Mouse (Mus musculus) skeletal muscle tissue, adult 2 months (tissue): Measurements from ENCODE around the gene Reln.

Experiments
- DNase-seq: peaks from one replicate; pipeline ENCODE4 v3.0.0-alpha.2; 2012; ENCODE audit warnings: low read depth, low spot score

Reln gene

GRCm38 (mm10) chr5:22344556-22344975 is at the start of gene Reln:
Gene Reln, minus strand, starts transcription at chr5:22344702.
- DNase-seq, result no peak

DNA sequence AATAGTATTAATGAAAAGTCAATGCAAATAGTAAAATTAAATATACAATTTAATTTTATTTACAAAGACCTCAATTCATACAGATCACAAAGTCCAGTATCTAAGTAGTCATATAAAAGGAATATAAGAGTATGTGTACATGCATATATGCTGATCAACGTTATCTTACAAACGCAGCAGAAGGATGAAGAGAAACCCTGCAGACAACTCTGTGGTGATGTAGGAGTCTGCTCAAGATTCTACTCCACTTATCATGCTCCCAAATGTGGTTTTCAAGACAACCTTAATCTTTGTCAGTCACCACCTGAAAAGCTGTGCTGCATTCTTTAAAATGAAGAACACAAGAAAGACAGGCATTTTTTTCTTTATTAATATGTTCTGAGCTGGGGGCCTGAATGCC is 44.0 kb upstream of the Reln start:
- DNase-seq, result no peak

DNA sequence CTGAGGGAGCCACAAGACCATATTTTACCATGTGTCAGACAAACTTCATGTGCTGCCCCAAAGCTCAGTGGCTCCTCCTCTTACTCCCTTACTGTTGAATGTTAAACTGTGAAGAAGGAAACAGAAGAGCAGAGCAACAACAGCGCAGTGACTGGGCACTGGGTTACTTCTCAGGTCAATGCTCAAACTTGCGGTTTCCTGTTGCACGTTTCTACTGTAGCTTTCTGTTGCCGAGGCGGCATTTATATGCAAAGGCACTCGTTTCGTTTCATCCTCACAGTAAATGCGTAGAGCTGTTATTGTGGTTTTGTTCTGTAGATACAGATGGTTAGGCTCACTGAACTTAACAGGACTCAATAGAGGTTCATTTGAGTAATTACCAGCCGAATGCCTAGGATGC is 16.0 kb upstream of the Reln start:
- DNase-seq, result no peak

GRCm38 (mm10) chr5:22348412-22348811 is 3.9 kb upstream of the Reln start:
- DNase-seq, result no peak

GRCm38 (mm10) chr5:22347732-22348131 is 3.2 kb upstream of the Reln start:
- no peak for DNase-seq

DNA sequence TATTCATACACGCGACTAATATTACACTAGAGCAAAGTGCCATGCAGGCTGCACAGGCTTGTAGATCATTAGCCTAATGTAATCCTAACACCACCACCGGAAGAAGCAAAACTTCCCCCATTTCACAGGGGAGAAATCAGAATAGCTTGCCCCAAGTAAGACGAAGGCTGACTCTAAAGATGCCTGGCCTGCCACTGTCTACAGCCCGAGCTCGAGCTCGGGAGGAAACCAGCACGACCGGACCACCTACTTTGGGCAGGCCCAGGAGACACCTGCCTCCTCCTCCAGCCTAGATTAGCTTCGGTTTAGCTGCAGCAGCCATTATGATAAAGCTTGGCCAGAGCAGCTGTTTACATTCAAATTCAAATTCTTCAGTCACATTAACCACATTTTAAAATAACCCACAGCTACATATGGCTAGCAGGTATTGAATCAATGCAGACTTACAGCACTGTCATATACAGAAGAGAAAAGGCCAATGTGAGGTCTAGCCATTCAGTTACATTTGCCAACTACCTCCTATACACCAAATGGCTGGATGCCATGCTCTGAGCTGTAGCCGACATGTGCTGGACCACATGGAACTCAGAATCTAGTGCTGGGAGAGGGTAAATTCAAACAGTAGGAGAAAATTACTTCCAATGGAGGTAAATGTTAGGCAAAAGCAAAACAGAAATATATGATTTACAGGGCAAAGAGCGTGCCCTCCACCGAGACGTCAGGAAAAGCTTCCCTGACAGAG is 1.6 kb upstream of the Reln start:
- no peak for DNase-seq

DNA sequence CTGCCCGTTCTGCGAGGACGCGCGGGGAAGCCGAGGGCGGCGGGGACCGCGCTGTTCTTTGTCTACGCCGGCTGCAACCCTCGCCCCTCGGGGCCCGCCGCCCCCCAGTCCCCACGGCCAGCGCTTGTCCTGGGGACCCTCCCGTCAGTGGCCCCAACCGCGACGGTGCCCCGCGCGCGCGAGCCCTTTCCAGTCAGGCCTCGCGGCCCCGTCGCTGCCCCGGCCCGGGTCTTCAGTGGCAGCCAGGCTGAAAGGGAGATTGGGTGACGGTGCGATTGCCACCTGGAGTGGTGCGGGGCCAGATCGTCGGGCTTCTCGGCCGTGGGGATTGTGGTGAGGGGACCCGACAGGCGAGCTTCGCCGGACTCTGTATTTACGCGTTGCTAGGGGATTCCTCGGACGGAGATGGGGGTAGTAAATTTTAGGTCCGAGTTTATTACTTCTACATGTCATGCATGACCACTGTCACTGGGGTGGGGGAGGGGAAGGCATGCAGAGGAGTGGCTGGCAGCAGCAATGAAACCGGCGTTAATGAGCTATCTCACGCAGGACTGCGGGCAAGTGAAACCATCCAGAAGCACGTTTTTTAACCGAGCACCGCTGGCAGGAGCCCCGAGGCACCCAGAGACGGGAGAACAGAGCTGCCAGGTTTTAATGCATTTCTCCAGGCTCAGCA is 612 bp upstream of the Reln start:
- DNase-seq, result no peak

DNA sequence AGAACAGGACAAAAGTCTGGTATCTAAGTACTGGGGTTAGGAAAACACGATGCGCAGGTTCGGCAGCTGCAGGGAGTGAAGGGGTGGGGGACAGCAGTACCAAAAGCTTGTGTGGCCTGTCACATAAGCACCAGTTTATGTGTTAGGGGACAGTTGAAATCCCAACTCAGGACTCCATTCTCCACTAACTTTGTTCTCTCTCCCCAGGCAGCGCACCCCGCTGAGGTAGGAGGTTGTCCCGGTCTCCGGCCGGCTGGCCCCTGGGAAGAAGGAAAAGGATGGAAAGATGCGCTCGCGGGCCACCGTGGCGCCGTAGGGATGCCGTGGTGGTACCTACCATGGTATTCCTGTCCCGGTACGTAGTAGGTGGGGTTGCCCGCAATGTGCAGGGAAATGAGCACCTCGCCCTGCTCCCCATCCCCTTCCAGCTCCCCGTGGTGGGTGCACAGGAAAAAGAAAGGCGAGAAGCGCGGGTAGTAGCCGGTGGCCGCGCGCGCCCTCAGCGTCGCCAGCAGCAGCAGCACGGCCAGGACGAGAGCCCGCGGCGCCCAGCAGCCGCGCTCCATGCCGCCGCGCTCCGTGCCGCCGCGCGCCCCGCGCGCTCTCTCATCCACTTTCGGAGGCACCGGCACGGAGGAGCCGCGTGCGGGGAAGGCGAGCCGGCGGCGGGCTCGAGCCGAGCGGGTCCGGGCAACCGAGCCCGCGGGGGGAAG is 503 bp downstream of the Reln start:
- no peak for DNase-seq

GRCm38 (mm10) chr5:22343536-22343842 is 1.0 kb downstream of the Reln start:
- no peak for DNase-seq

- no peak for DNase-seq
Measured at GRCm38 (mm10) chr5:22342461-22342860, 2.0 kb downstream of the Reln start.

DNA sequence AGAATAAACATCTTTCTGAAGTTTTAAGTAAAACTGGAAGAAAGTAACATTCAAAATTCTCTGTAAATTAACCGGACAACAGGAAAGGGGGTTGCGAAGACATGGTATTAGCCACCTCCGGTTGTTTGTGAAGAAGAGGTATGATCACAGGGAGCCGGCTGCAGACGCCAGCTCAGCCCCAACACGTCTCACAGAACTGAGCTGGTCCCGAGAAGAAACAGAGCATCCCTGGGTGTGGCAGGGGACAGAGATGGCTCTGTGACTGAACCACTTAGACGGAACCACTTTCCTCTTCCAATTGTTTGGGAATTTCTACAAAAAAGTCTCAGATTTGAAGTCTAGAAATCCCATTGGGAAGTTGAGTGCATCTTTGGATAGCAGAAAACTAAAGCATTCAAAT is 3.5 kb downstream of the Reln start:
- DNase-seq, result no peak

GRCm38 (mm10) chr5:22335408-22335807 is 9.1 kb downstream of the Reln start:
- no peak for DNase-seq

DNA sequence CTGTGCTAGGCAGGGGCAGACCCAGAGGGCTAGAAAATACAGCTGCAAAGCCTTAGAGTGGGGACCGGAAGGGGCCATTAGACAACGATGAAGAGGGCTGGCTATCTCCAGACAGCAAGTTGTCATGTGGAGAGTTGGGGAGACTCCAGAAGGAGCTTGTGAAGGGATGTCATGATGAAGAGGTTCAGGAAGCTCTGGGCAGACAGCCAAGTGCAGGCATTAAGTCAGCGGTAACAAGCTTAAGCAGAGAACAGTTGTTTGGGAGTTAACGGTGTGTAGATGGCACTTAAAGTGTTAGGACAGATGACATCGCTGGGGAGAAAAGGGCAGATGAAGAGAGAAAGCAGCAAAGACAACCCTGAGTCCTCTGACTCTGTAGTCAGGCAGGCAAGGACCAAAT is 13.7 kb downstream of the Reln start:
- no peak for DNase-seq

DNA sequence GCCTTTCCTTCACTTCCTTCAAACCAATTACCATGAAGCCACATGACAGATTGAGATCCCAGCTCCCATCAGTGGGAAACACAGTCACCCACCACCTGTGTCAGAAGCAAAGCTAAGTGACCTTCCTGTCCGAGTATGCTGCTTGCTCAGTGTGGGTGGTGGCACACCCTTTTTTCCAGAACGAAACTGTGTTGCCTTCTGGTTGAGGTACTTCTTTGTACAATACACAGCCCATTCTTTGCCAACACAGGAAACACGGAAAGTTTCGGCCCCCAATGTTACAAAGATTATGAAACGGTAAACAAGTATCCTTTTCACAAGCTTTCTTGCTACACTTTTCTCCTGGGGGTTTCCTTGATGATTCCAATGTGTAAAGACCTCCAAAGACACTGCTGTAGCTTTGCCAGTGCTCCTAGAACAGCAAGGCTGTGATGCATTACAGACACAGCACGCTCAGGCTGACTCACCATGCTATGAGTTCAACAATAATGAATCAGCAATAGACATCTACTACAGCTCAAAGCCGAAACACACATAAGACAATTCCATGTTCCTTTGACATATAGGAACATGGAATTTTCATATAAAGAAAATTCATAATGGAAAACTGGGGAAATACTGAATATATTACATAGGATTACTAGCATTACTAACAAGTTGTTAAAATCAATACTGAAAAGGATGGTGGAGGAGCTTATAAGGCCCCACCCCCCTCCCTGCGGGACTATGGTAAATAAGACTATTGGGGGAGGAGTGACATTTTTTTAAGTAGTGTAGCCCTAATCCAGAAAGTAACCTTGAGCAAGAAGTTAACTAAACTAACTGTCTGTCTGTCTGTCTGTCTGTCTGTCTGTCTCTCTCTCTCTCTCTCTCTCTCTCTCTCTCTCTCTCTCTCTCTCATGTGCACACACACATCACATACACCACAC is 15.8 kb downstream of the Reln start:
- DNase-seq, result no peak

DNA sequence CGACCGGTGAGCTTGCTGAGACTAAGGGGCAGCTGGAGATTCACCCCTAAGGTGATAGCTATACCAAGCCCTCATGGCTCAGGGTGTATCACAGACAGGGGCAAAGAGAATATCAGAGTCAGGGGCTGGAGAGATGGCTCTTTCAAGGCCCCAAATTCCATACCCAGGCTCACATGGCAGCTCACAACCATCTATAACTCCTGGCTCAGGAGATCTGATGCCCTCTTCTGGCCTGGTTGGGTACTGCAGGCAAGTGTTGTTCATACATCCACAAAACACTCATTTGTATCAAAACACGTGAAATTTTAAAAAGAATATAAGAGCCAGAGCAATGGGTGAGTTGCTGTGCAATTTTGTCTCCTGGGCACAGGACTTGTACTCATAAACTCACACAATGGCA is 17.3 kb downstream of the Reln start:
- no peak for DNase-seq

DNA sequence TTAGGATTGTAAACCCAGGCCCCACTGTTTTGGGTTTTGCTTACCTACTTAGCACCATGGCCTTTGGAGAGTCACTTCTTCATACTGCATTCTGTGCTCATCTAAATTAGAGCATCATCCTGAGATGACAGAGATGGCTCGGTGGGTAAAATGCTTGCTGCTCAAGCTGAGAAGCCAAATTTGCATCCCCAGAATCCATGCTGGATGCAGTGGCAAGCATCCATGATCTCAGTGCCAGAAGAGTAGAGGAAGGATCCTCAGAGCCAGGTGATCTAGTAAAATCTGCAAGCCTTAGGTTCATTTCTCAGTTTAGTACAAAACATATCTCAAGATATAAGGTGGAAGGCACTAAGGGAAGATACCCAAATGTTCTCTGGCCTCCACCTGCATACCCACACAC is 20.7 kb downstream of the Reln start:
- DNase-seq, result no peak

- no peak for DNase-seq
Measured at GRCm38 (mm10) chr5:22317807-22318206, 26.7 kb downstream of the Reln start.

DNA sequence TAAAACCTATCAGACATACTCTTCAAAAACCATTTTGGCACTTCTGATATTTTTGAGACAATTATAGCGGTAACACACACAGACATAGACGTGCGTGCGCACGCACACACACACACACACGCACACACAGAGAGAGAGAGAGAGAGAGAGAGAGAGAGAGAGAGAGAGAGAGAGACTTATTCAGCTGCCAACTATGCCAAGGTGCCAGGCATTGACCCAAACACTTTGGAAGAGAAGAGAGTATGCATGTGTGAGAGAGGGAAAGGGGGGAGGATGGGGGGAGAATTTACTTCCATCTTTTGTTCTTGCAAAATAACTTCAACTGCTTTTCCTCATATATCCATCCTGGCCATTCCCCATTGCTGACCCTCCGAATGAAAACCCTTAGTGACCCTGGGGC is 28.0 kb downstream of the Reln start:
- no peak for DNase-seq

GRCm38 (mm10) chr5:22315990-22316389 is 28.5 kb downstream of the Reln start:
- no peak for DNase-seq

DNA sequence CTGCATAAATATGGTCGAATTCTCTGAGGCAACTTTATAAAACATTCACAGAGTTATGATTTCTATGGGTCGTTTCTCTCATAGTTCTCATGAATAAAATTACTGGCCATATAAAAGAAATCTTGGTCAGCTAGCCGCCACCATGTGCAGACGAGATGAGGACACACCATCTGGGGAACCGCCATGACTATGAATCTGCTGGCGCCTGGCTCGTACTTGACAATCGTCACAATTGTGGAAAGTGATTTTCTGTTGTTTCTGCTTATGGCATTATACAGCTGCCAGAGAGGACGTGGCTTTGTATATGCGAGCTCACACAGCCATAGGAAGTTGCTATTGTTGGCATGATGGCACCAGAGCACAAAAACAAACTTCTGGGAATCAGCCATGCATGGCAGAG is 31.5 kb downstream of the Reln start:
- DNase-seq, result no peak

DNA sequence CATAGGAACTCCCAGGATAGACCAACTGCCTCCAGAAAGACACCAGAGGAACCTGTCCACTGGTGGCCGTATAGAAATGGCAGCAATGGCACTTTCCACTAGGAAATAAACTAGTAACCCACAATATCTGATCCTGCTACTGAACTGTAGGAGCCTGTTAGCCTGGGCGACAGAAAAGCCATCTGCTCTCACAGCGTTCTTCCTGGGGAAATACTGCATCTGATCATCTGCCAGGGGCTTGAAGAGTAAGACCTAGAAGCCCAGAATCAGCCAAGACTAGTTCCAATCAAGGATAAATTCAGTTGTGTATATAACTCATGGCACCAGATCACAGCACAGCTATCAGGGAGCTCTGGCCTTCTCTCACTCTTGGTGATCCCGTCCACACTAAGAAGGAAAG is 33.5 kb downstream of the Reln start:
- no peak for DNase-seq

- no peak for DNase-seq
Measured at GRCm38 (mm10) chr5:22309001-22309400, 35.5 kb downstream of the Reln start.
